Mouse (Mus musculus): ENCODE data around the gene Pla2g4a. TPM values are rescaled to one million over a fixed set of nuclear protein-coding genes. Genes with fewer than 3 reads are reported as not detected.
A peak's percentile ranks its signal among the peaks of the same experiment; 100 is the strongest.

The Pla2g4a gene
- polyA plus RNA-seq (2016; fragmentation: Nextera tagmentation; extraction: Ambion mirVana): 3.0 and 3.1 TPM in 2 replicates

GRCm38 (mm10) chr1:149960734-149961424, at the start of gene Pla2g4a:
Gene Pla2g4a (minus strand): TSS chr1:149961290.
- Histone ChIP-seq H3K27ac (no peak within 1 kb of the TSS), H3K9ac (no peak within 1 kb of the TSS)

GRCm38 (mm10) chr1:150010629-150010979, 49.5 kb upstream of the Pla2g4a start:
- H3K4me2 ChIP-seq (replicated peaks): no peak overlapping the region
- no peaks in the 10 kb centered on the region for H3K36me3 ChIP-seq
- no peaks in the 10 kb centered on the region for H3K9me3 ChIP-seq
- WGBS: 64% methylated on average over 4 of the region's 4 CpGs
- no peak overlapping the region for H3K27ac ChIP-seq
- no peak overlapping the region for H3K9ac ChIP-seq
- no peaks in the 10 kb centered on the region for H3K27me3 ChIP-seq (replicated peaks)
- ATAC-seq (ENCODE audit: low FRiP score, low read depth): no peak
- no peaks in the 10 kb centered on the region for H3K4me1 ChIP-seq
- no peak overlapping the region for H3K4me3 ChIP-seq

More at GRCm38 (mm10) chr1:149960734-149961424, at the start of gene Pla2g4a:
- peak within 1 kb of the TSS; percentile 16; the same call in 1 of the 2 replicates for H3K4me3 ChIP-seq
- 27% methylated on average over 15 of the region's 15 CpGs for WGBS
- H3K4me1 ChIP-seq: no peaks in the 10 kb centered on the region
- H3K4me2 ChIP-seq (replicated peaks): peak within 1 kb of the TSS; percentile 53
- no peaks in the 10 kb centered on the region for H3K9me3 ChIP-seq
- ATAC-seq (ENCODE audit: low FRiP score, low read depth): 0 out of 2 replicates have a peak, but pooled peaks have one; percentile 53
- no peaks in the 10 kb centered on the region for H3K36me3 ChIP-seq
- H3K27me3 ChIP-seq (replicated peaks): no peaks in the 10 kb centered on the region

DNA sequence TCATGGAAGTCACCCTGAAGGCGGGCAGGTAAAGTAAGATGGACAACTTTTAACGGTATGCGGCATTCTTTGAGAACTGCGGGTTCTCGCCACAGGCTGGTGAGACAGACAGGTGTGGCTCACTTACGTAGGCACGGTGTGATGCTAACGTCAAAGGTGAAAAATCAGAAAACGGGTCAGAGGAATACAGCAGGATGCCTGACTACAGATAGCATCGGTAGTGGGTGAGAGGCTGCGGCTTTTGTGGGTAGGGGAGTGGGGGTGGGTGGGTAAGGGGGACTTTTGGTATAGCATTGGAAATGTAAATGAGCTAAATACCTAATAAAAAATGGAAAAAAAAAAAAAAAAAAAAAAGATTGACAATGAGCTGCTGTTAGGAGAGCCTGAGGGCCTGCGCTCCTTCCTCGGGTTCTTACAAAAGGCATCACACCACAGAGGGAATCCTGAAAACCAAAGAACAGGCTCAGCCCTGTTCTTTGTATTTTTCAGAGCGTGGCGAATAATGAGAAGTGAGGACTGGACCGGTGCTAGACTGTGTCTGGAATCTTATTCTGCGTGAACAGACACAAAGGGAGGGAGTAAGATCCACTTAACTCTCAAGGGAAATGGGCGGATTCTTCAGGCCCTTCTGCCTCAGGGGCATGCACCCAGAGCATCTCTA, 49.0 kb upstream of the Pla2g4a start:
- WGBS: 79% methylated on average over 18 of the region's 18 CpGs
- no peaks in the 10 kb centered on the region for H3K36me3 ChIP-seq
- no peaks in the 10 kb centered on the region for H3K4me1 ChIP-seq
- no peak for ATAC-seq (ENCODE audit: low FRiP score, low read depth)
- H3K9ac ChIP-seq: no peak overlapping the region
- no peak overlapping the region for H3K27ac ChIP-seq
- no peaks in the 10 kb centered on the region for H3K27me3 ChIP-seq (replicated peaks)
- H3K4me3 ChIP-seq: no peak overlapping the region
- H3K9me3 ChIP-seq: no peaks in the 10 kb centered on the region
- no peak overlapping the region for H3K4me2 ChIP-seq (replicated peaks)

GRCm38 (mm10) chr1:150009134-150009533, 48.0 kb upstream of the Pla2g4a start:
- Histone ChIP-seq H3K27me3 (replicated peaks) (no peaks in the 10 kb centered on the region), H3K9me3 (no peaks in the 10 kb centered on the region), H3K9ac (no peak overlapping the region), H3K36me3 (no peaks in the 10 kb centered on the region), H3K27ac (no peak overlapping the region), H3K4me3 (no peak overlapping the region), H3K4me1 (no peaks in the 10 kb centered on the region), H3K4me2 (replicated peaks) (no peak overlapping the region)
- 94% methylated on average over 9 of the region's 9 CpGs for WGBS
- ATAC-seq (ENCODE audit: low FRiP score, low read depth): no peak

DNA sequence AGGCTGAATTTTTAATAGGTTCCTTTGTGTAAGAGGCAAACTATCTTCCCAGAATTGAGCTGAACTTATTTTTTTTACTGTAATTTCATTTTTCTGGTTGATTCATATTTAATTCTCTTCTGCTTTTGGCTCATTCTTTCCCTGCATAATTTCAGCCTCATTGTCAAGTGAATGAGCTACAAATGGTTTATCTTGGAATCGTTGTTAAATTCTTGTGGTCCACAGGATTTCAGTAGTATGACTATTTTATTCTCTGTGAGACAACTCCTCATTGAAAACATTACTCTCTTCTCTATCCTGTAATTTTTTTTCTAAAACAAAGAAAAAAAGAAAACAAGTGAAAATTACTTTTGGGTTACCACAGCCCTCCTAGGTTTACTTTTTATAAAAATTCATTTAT, 14.5 kb upstream of the Pla2g4a start:
- no peaks in the 10 kb centered on the region for H3K9me3 ChIP-seq
- WGBS: 86% methylated on average over 1 of the region's 1 CpGs
- no peaks in the 10 kb centered on the region for H3K27me3 ChIP-seq (replicated peaks)
- H3K4me3 ChIP-seq: no peak overlapping the region
- H3K4me1 ChIP-seq: no peaks in the 10 kb centered on the region
- H3K27ac ChIP-seq: no peak overlapping the region
- no peak for ATAC-seq (ENCODE audit: low FRiP score, low read depth)
- no peaks in the 10 kb centered on the region for H3K36me3 ChIP-seq
- H3K4me2 ChIP-seq (replicated peaks): no peak overlapping the region
- no peak overlapping the region for H3K9ac ChIP-seq

- Histone ChIP-seq H3K4me2 (replicated peaks) (no peak overlapping the region), H3K27ac (no peak overlapping the region), H3K36me3 (no peaks in the 10 kb centered on the region), H3K9ac (no peak overlapping the region), H3K27me3 (replicated peaks) (no peaks in the 10 kb centered on the region), H3K4me3 (no peak overlapping the region), H3K9me3 (no peaks in the 10 kb centered on the region), H3K4me1 (no peaks in the 10 kb centered on the region)
- WGBS: 76% methylated on average over 1 of the region's 1 CpGs
- ATAC-seq (ENCODE audit: low FRiP score, low read depth): no peak
Measured at GRCm38 (mm10) chr1:149965826-149966225, 4.7 kb upstream of the Pla2g4a start.

DNA sequence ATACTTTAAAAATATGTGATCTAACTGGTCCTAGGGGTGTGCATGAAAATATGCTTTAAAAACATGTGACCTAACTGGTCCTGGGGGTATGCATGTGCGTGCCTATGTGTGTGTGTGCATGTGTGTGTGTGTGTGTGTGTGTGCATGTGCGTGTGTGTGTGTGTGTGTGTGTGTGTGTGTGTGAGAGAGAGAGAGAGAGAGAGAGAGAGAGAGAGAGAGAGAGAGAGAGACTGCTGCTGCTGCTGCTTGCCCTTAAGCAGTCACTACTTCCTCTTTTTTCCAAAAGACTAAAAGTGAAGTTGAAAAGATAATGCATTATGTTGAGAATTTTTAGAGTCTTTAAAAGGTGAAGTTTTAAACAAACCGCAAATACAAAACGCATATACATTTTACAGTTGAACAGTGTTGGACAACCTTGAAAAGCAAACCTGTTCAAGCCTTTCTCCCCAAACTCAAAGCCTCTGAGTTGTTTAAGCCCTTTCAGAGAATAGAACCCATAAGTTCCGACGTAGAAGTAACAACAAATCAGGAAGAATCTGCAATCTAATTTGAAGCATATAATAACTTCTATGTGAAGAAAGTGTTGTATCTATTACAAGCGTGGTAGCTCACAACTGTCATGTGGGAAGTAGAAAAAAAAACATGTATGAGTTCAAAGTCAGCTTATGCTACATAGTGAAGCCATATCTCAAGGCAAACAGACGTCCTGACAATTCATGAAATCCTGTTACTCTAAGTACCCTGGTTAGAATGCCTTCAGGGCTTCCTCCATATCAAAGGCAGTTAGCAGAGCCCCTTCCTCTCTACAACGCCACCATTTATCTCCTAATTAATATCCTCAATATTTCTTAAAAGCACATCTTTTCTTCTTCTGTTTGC, 574 bp upstream of the Pla2g4a start:
- Histone ChIP-seq H3K27me3 (replicated peaks) (no peaks in the 10 kb centered on the region), H3K9me3 (no peaks in the 10 kb centered on the region), H3K36me3 (no peaks in the 10 kb centered on the region), H3K4me1 (no peaks in the 10 kb centered on the region), H3K4me3 (no peak overlapping the region), H3K27ac (no peak overlapping the region), H3K4me2 (replicated peaks) (0 out of 2 replicates have a peak overlapping the region, but pooled peaks have one; percentile 53), H3K9ac (no peak overlapping the region)
- WGBS: 81% methylated on average over 9 of the region's 9 CpGs
- ATAC-seq (ENCODE audit: low FRiP score, low read depth): no peak

DNA sequence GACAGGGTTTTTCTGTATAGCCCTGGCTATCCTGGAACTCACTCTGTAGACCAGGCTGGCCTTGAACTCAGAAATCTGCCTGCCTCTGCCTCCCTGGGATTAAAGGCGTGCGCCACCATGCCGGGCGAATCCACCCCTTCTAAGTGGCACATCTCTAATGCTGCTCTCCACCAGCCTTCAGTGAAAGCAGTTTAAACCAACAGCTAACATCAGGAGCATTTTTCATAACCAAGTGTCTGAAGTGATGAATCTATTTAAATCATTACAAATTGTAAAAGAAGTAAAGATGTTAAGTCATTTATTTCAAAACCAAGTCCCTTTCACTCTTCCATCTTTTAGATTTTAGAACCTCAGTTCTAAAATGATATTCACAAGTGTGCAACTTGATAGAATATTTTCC, 839 bp downstream of the Pla2g4a start:
- no peaks in the 10 kb centered on the region for H3K9me3 ChIP-seq
- no peak overlapping the region for H3K4me3 ChIP-seq
- ATAC-seq (ENCODE audit: low FRiP score, low read depth): no peak
- WGBS: 93% methylated on average over 4 of the region's 4 CpGs
- no peaks in the 10 kb centered on the region for H3K27me3 ChIP-seq (replicated peaks)
- no peaks in the 10 kb centered on the region for H3K4me1 ChIP-seq
- no peak overlapping the region for H3K9ac ChIP-seq
- no peak overlapping the region for H3K4me2 ChIP-seq (replicated peaks)
- H3K36me3 ChIP-seq: no peaks in the 10 kb centered on the region
- no peak overlapping the region for H3K27ac ChIP-seq

GRCm38 (mm10) chr1:149959069-149959468, 2.0 kb downstream of the Pla2g4a start:
- Histone ChIP-seq H3K4me2 (replicated peaks) (no peak overlapping the region), H3K36me3 (no peaks in the 10 kb centered on the region), H3K27ac (no peak overlapping the region), H3K9ac (no peak overlapping the region), H3K27me3 (replicated peaks) (no peaks in the 10 kb centered on the region), H3K9me3 (no peaks in the 10 kb centered on the region), H3K4me1 (no peaks in the 10 kb centered on the region), H3K4me3 (no peak overlapping the region)
- no peak for ATAC-seq (ENCODE audit: low FRiP score, low read depth)
- whole genome bisulfite sequencing: 75% methylated on average over 1 of the region's 1 CpGs

DNA sequence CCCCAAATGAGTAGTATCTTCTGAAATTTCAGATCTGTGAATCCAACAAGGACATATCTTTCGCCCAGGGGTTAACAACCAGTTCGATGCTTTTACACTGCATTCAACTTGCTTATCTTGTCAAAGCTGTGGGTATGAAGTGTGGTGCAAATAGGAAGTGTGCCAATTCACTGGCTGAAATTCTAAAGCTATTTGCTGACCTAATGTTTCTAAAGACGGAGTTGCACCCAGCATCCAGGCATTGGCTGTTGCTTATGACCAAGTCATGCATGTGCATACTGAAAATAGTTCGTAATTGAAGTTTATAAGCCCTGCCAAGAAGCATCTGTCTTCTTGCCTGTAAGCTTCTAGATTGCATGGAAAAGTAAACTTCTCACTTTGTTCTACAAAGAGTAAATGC, 5.6 kb downstream of the Pla2g4a start:
- no peak overlapping the region for H3K4me2 ChIP-seq (replicated peaks)
- no peaks in the 10 kb centered on the region for H3K4me1 ChIP-seq
- H3K9ac ChIP-seq: no peak overlapping the region
- H3K27me3 ChIP-seq (replicated peaks): no peaks in the 10 kb centered on the region
- WGBS: 94% methylated on average over 4 of the region's 4 CpGs
- H3K9me3 ChIP-seq: no peaks in the 10 kb centered on the region
- H3K4me3 ChIP-seq: no peak overlapping the region
- H3K27ac ChIP-seq: no peak overlapping the region
- ATAC-seq (ENCODE audit: low FRiP score, low read depth): no peak
- no peaks in the 10 kb centered on the region for H3K36me3 ChIP-seq

- H3K27ac ChIP-seq: no peak overlapping the region
- H3K4me2 ChIP-seq (replicated peaks): no peak overlapping the region
- no peaks in the 10 kb centered on the region for H3K27me3 ChIP-seq (replicated peaks)
- WGBS: 87% methylated on average over 6 of the region's 6 CpGs
- no peak overlapping the region for H3K4me3 ChIP-seq
- no peaks in the 10 kb centered on the region for H3K9me3 ChIP-seq
- ATAC-seq (ENCODE audit: low FRiP score, low read depth): no peak
- H3K36me3 ChIP-seq: no peaks in the 10 kb centered on the region
- H3K4me1 ChIP-seq: no peaks in the 10 kb centered on the region
- H3K9ac ChIP-seq: no peak overlapping the region
Measured at GRCm38 (mm10) chr1:149954026-149954425, 7.1 kb downstream of the Pla2g4a start.

DNA sequence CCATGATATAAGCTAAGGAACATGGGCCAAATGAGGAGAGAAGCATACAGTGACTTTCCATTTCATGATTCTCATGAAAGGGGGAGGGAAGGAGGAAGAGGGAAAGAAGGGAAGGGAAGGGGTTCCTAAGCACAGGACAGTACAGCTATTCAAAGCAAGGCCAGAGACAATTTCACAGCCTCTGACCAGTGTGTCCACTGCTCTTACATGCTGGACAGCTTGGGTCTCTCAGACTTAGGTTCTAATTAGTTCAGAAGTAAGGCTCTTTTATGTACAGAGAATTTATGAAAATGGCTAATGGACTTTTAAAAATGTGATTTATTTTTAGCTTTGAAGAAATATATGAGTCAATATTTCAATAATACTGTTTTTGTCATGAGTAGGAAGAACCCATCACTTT, 9.0 kb downstream of the Pla2g4a start:
- Histone ChIP-seq H3K4me3 (no peak overlapping the region), H3K9me3 (no peaks in the 10 kb centered on the region), H3K4me2 (replicated peaks) (no peak overlapping the region), H3K4me1 (no peaks in the 10 kb centered on the region), H3K27me3 (replicated peaks) (no peaks in the 10 kb centered on the region), H3K27ac (no peak overlapping the region), H3K36me3 (no peaks in the 10 kb centered on the region), H3K9ac (no peak overlapping the region)
- no peak for ATAC-seq (ENCODE audit: low FRiP score, low read depth)
